Mouse (Mus musculus) hindbrain, embryonic 15.5 days (tissue): ENCODE measurements around the gene Arhgap6. TPM values are rescaled to one million over a fixed set of nuclear protein-coding genes. Genes with fewer than 3 reads are reported as not detected.

ENCODE experiments used
- ATAC-seq: fragments of 200-750 bp; cut with Nextera tagmentation; 2 replicates; pipeline ENCODE4 v1.8.0; 2017; ENCODE audit warnings: low read depth, moderate number of reproducible peaks, moderate TSS enrichment; ENCODE audit not compliant: low FRiP score
- H3K27ac ChIP-seq: fragments of 300-500 bp; sonication (generic); replicated peaks from 2 replicates; pipeline ENCODE4 v1.5.1; 2015; ENCODE audit warnings: mild to moderate bottlenecking, inconsistent platforms
- H3K27me3 ChIP-seq: fragments of 300-500 bp; sonication (generic); 2 replicates; pipeline ENCODE4 v1.6.1; 2015; ENCODE audit warnings: control low read depth, inconsistent platforms
- H3K36me3 ChIP-seq: fragments of 300-500 bp; sonication (generic); 2 replicates; pipeline ENCODE4 v1.6.1; 2015; ENCODE audit warnings: control low read depth, inconsistent platforms
- H3K4me1 ChIP-seq: fragments of 300-500 bp; sonication (generic); replicated peaks from 2 replicates; pipeline ENCODE4 v1.6.1; 2015; ENCODE audit warnings: control low read depth, inconsistent platforms
- H3K4me2 ChIP-seq: fragments of 300-500 bp; sonication (generic); 2 replicates; pipeline ENCODE4 v1.6.1; 2015; ENCODE audit warnings: moderate library complexity, mild to moderate bottlenecking, inconsistent platforms
- H3K4me3 ChIP-seq: fragments of 300-500 bp; sonication (generic); 2 replicates; pipeline ENCODE4 v1.5.1; 2015; ENCODE audit warnings: mild to moderate bottlenecking, inconsistent platforms
- H3K9ac ChIP-seq: fragments of 300-500 bp; sonication (generic); 2 replicates; pipeline ENCODE4 v1.6.1; 2015; ENCODE audit warnings: inconsistent platforms
- H3K9me3 ChIP-seq: fragments of 300-500 bp; sonication (generic); 2 replicates; pipeline ENCODE4 v1.6.1; 2016; ENCODE audit warnings: control low read depth, inconsistent platforms
- WGBS: fragments of 180-500 bp; shearing (Covaris S2); methylation state at CpG from one replicate; pipeline ENCODE4 v1.1.7; 2015; 5-methylcytosine and 5-hydroxymethylcytosine counted together
- polyA plus RNA-seq: library from polyadenylated mRNA; unstranded; fragments of >200 nt; fragmentation: Nextera tagmentation; extraction: Ambion mirVana; gene quantifications from 2 replicates; pipeline ENCODE4 v1.2.1, GENCODE M21; 2015

Arhgap6 gene
- polyA plus RNA-seq, 1 experiment from 2014 or later, result 1.2 TPM

- Histone ChIP-seq H3K27ac (no peak overlapping the region), H3K27me3 (no peaks in the 10 kb centered on the region), H3K4me2 (no peak overlapping the region), H3K9ac (no peak overlapping the region), H3K4me1 (no peaks in the 10 kb centered on the region), H3K36me3 (no peaks in the 10 kb centered on the region), H3K4me3 (no peak overlapping the region), H3K9me3 (no peaks in the 10 kb centered on the region)
- no peak for ATAC-seq
- 85% methylated on average over 9 of the region's 9 CpGs for WGBS
Measured at GRCm38 (mm10) chrX:169140467-169140866, 345.6 kb downstream of the Arhgap6 start.

GRCm38 (mm10) chrX:169153805-169154204, 358.9 kb downstream of the Arhgap6 start:
- no peak for ATAC-seq
- Histone ChIP-seq H3K36me3 (no peaks in the 10 kb centered on the region), H3K27ac (no peak overlapping the region), H3K9me3 (no peaks in the 10 kb centered on the region), H3K4me1 (no peaks in the 10 kb centered on the region), H3K4me3 (no peak overlapping the region), H3K4me2 (no peak overlapping the region), H3K27me3 (no peaks in the 10 kb centered on the region), H3K9ac (no peak overlapping the region)

- H3K36me3 ChIP-seq, result no peaks in the 10 kb centered on the region
- no peak overlapping the region for H3K4me2 ChIP-seq
- no peaks in the 10 kb centered on the region for H3K9me3 ChIP-seq
- no peak for ATAC-seq
- H3K27me3 ChIP-seq, result no peaks in the 10 kb centered on the region
- 87% methylated on average over 6 of the region's 6 CpGs for WGBS
- H3K9ac ChIP-seq, result no peak overlapping the region
- H3K4me1 ChIP-seq, result no peaks in the 10 kb centered on the region
- no peak overlapping the region for H3K27ac ChIP-seq
- H3K4me3 ChIP-seq, result no peak overlapping the region
Measured at GRCm38 (mm10) chrX:169158385-169158784, 363.5 kb downstream of the Arhgap6 start.

GRCm38 (mm10) chrX:169170981-169171380, 376.1 kb downstream of the Arhgap6 start:
- H3K9ac ChIP-seq, result no peak overlapping the region
- WGBS, result 88% methylated on average over 2 of the region's 2 CpGs

GRCm38 (mm10) chrX:169173796-169174195, 378.9 kb downstream of the Arhgap6 start:
- WGBS, result 77% methylated on average over 1 of the region's 1 CpGs
- H3K27ac ChIP-seq, result no peak overlapping the region
- H3K9ac ChIP-seq, result no peak overlapping the region
- H3K4me3 ChIP-seq, result no peak overlapping the region
- no peaks in the 10 kb centered on the region for H3K27me3 ChIP-seq
- H3K9me3 ChIP-seq, result no peaks in the 10 kb centered on the region
- H3K36me3 ChIP-seq, result no peaks in the 10 kb centered on the region
- no peak for ATAC-seq
- H3K4me2 ChIP-seq, result no peak overlapping the region
- H3K4me1 ChIP-seq, result no peaks in the 10 kb centered on the region

More at GRCm38 (mm10) chrX:169170981-169171380, 376.1 kb downstream of the Arhgap6 start:
- H3K36me3 ChIP-seq, result no peaks in the 10 kb centered on the region
- ATAC-seq, result no peak
- H3K4me3 ChIP-seq, result no peak overlapping the region
- no peaks in the 10 kb centered on the region for H3K9me3 ChIP-seq
- no peak overlapping the region for H3K4me2 ChIP-seq
- no peaks in the 10 kb centered on the region for H3K4me1 ChIP-seq
- no peak overlapping the region for H3K27ac ChIP-seq
- H3K27me3 ChIP-seq, result no peaks in the 10 kb centered on the region

GRCm38 (mm10) chrX:169178634-169179033, 383.7 kb downstream of the Arhgap6 start:
- ATAC-seq, result no peak
- Histone ChIP-seq H3K4me3 (no peak overlapping the region), H3K9ac (no peak overlapping the region), H3K27ac (no peak overlapping the region), H3K4me1 (no peaks in the 10 kb centered on the region), H3K4me2 (no peak overlapping the region), H3K36me3 (no peaks in the 10 kb centered on the region), H3K9me3 (no peaks in the 10 kb centered on the region), H3K27me3 (no peaks in the 10 kb centered on the region)
- 72% methylated on average over 2 of the region's 2 CpGs for whole genome bisulfite sequencing

GRCm38 (mm10) chrX:169187100-169187499, 392.2 kb downstream of the Arhgap6 start, which contains the start of gene Amelx:
TSS of gene Amelx (minus strand) at chrX:169187200.
- ATAC-seq, result no peak
- Histone ChIP-seq H3K4me3 (no peak within 1 kb of the TSS), H3K36me3 (no peaks in the 10 kb centered on the region), H3K9me3 (no peaks in the 10 kb centered on the region), H3K9ac (no peak within 1 kb of the TSS), H3K4me1 (no peaks in the 10 kb centered on the region), H3K4me2 (no peak within 1 kb of the TSS), H3K27me3 (no peaks in the 10 kb centered on the region; the same call in 1 of the 2 replicates), H3K27ac (no peak within 1 kb of the TSS)
- WGBS, result 81% methylated on average over 5 of the region's 5 CpGs

GRCm38 (mm10) chrX:169210019-169210418, 415.1 kb downstream of the Arhgap6 start:
- Histone ChIP-seq H3K9ac (no peak overlapping the region), H3K27ac (no peak overlapping the region), H3K27me3 (peaks cover 4% of the 10 kb centered on the region; the same call in 1 of the 2 replicates), H3K4me1 (no peaks in the 10 kb centered on the region), H3K4me2 (no peak overlapping the region), H3K9me3 (no peaks in the 10 kb centered on the region), H3K36me3 (no peaks in the 10 kb centered on the region), H3K4me3 (no peak overlapping the region)
- no peak for ATAC-seq
- WGBS, result 78% methylated on average over 3 of the region's 3 CpGs

GRCm38 (mm10) chrX:169220064-169220463, 425.2 kb downstream of the Arhgap6 start:
- ATAC-seq, result no peak
- H3K4me3 ChIP-seq, result no peak overlapping the region
- H3K36me3 ChIP-seq, result no peaks in the 10 kb centered on the region
- no peak overlapping the region for H3K27ac ChIP-seq
- 81% methylated on average over 8 of the region's 8 CpGs for WGBS
- H3K9me3 ChIP-seq, result no peaks in the 10 kb centered on the region
- no peak overlapping the region for H3K9ac ChIP-seq
- H3K27me3 ChIP-seq, result peaks cover 11% of the 10 kb centered on the region; the same call in 1 of the 2 replicates
- H3K4me2 ChIP-seq, result no peak overlapping the region
- no peaks in the 10 kb centered on the region for H3K4me1 ChIP-seq

- H3K4me1 ChIP-seq, result no peaks in the 10 kb centered on the region
- no peaks in the 10 kb centered on the region for H3K9me3 ChIP-seq
- no peak overlapping the region for H3K27ac ChIP-seq
- no peak for ATAC-seq
- no peak overlapping the region for H3K9ac ChIP-seq
- H3K4me3 ChIP-seq, result no peak overlapping the region
- whole genome bisulfite sequencing, result 75% methylated on average over 3 of the region's 3 CpGs
- no peaks in the 10 kb centered on the region for H3K36me3 ChIP-seq
- 0 out of 2 replicates have a peak, but pooled peaks cover 6% of the 10 kb centered on the region for H3K27me3 ChIP-seq
- no peak overlapping the region for H3K4me2 ChIP-seq
Measured at GRCm38 (mm10) chrX:169222357-169223062, 427.6 kb downstream of the Arhgap6 start.

- Histone ChIP-seq H3K27ac (no peak overlapping the region), H3K4me3 (no peak overlapping the region), H3K9me3 (no peaks in the 10 kb centered on the region), H3K4me1 (no peaks in the 10 kb centered on the region), H3K9ac (no peak overlapping the region), H3K27me3 (0 out of 2 replicates have a peak, but pooled peaks cover 3% of the 10 kb centered on the region), H3K4me2 (no peak overlapping the region), H3K36me3 (no peaks in the 10 kb centered on the region)
- ATAC-seq, result no peak
- 90% methylated on average over 1 of the region's 1 CpGs for WGBS
Measured at GRCm38 (mm10) chrX:169255915-169256314, 461.0 kb downstream of the Arhgap6 start.

- no peak overlapping the region for H3K4me3 ChIP-seq
- H3K27me3 ChIP-seq, result 0 out of 2 replicates have a peak, but pooled peaks cover 3% of the 10 kb centered on the region
- H3K4me2 ChIP-seq, result no peak overlapping the region
- no peak overlapping the region for H3K27ac ChIP-seq
- H3K4me1 ChIP-seq, result no peaks in the 10 kb centered on the region
- no peaks in the 10 kb centered on the region for H3K36me3 ChIP-seq
- H3K9me3 ChIP-seq, result no peaks in the 10 kb centered on the region
- no peak for ATAC-seq
- no peak overlapping the region for H3K9ac ChIP-seq
Measured at GRCm38 (mm10) chrX:169256741-169257140, 461.8 kb downstream of the Arhgap6 start.

GRCm38 (mm10) chrX:169261034-169261433, 466.1 kb downstream of the Arhgap6 start:
- Histone ChIP-seq H3K27me3 (0 out of 2 replicates have a peak, but pooled peaks cover 3% of the 10 kb centered on the region), H3K4me2 (no peak overlapping the region), H3K9me3 (no peaks in the 10 kb centered on the region), H3K36me3 (no peaks in the 10 kb centered on the region), H3K27ac (no peak overlapping the region), H3K4me3 (no peak overlapping the region), H3K9ac (no peak overlapping the region), H3K4me1 (no peaks in the 10 kb centered on the region)
- WGBS, result 78% methylated on average over 3 of the region's 3 CpGs
- no peak for ATAC-seq
